Mouse (Mus musculus) c-Kit-positive CD71-negative TER-119-negative erythroid progenitor cells, embryonic 14.5 days (primary cell): ENCODE measurements around the gene Fam227b.

Source experiments
- DNase-seq: peaks from one replicate; pipeline ENCODE4 v3.0.0-alpha.2; 2013; ENCODE audit warnings: low read depth

Fam227b gene

GRCm38 (mm10) chr2:126061037-126061773 is 90.6 kb downstream of the Fam227b start:
- no peak for DNase-seq

GRCm38 (mm10) chr2:126060595-126060994 is 91.2 kb downstream of the Fam227b start:
- no peak for DNase-seq

DNA sequence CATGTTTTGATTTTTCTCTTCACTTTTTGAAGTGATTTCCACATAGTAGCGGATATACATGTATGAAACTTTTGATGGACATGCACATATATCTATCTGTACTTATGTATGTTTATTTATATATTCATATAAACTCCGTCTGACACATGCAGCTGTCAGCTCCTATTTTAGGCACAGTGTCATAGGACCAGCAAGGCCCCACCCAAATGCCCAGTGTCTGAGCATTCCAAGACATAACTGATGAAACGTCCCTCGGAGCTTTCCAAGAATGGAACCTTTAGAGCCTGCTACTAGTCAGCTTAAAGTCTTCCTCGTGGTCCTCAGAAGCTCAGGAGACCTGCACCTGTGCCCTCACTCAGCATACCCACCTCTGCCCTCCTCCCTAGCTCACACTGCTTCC is 98.1 kb downstream of the Fam227b start:
- DNase-seq = no peak

DNA sequence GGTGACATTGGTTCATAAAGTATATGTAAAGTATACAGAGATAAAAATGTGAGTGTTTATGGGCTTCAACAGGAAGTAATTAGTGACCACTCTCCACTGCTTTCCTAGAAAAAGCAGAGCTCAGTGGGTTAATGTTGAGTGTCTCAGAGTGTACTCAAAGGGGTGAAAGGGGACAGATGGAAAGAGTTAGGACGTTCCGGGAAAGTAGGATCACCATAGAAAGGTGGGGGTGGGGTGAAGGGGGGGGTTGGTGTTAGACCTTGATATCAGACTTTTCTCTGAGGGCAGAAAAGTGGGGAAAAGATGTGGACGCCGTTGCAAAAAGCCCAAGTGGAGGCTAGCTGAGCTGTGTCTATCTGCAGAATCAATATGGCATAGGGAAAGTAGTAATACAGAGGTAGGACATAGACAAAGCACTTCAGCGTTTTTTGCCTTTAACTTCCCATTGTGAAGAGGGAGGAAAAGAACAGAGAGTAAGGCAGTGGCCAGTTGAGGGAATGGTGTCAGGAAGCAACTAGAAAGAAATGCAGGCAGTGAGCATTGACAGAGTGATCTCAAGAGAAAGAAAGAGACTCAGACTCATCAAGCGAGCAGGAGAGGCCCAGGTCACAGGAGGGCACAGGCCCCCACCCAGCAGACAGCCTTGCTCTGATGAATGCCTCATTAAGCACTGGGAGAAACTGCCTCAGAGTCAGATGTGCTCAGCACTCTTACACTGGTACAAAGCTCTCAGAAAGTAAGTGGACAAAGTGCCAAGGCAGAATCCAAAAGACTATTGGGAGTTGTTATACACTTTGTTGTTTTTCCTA is 98.9 kb downstream of the Fam227b start:
- DNase-seq = no peak

- no peak for DNase-seq
These were observed 106.2 kb downstream of the Fam227b start for GRCm38 (mm10) chr2:126045621-126046020.

DNA sequence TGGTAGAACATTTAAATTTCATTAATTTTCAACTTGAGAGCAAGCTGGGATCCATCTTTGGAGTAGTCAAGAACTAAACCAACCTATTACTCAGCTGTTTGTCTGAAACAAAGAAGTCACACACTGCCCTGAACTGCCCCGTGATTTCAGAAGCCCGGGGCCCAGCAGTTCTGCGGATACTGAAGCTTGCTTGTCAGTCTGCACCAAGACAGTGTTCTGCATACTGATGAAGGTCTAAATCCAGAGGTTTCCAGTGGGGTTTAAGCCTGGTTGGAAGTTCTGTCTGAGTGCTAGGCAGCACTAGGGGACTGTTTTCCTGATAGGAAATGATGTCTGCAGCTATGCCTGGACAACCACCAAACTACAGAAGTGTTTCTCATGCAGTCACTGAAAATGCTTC is 109.1 kb downstream of the Fam227b start:
- DNase-seq = no peak

- no peak for DNase-seq
These were observed 110.6 kb downstream of the Fam227b start for GRCm38 (mm10) chr2:126041237-126041636.

GRCm38 (mm10) chr2:126040651-126041050 is 111.2 kb downstream of the Fam227b start:
- DNase-seq = no peak

DNA sequence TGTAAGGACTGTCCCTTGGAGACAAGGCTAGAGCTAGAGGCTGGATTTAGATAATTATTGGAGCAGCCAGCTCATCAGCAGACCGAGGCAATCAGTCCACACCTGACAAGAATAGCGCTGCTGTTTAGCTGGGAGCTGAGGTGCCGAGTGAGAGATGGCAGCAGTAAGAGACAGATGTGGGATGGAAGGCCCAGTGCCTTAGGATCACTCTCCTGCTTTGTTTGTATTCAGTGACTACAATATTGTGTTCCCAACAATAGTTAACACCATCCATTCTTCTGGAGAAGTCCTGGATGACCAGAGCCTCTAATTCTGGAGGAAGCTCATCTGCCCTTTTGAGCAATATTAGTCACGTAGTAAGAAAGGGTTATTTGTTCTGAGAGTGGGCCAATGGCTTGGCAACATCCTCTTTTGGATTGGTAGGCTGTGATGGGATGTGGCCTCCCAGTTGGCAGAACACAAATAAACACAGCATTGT is 112.4 kb downstream of the Fam227b start:
- DNase-seq = no peak

- DNase-seq = no peak
These were observed 113.4 kb downstream of the Fam227b start for GRCm38 (mm10) chr2:126038221-126039000.

- no peak for DNase-seq
These were observed 115.7 kb downstream of the Fam227b start for GRCm38 (mm10) chr2:126036121-126036520.

DNA sequence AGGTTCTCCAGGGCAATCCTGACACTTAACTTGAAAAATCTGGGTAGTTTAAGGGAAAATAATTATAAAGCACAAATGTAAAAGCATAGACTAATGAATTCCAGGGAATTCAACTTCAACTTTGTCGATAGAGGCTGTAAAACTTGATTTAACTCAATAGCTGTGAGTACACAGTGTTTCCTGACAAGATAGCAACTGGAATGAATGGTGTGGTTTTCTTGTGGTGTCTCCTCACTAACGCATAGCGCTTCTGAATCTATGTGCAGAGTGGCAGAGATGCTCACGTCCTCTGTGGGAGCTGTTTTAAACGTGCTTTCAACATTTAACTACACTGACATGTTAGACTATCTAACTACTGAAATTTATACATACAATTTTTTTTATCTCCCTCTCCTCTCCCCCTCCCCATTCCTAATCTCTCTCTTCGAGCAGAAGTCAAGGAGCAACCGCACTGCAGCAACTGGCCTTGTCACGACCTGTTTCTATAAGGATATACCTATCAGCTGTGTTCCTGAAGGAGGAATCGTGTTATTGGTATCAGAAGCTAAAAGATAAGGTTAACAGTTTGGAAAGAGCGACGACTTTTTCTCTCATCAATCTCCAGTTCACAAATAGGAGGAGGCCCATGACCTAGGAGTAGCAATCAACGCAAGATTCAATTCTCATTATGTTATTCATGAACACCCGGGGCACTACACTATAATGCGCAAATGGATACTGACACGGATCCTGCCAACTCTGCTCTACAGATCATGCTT is 116.6 kb downstream of the Fam227b start:
- DNase-seq = no peak

DNA sequence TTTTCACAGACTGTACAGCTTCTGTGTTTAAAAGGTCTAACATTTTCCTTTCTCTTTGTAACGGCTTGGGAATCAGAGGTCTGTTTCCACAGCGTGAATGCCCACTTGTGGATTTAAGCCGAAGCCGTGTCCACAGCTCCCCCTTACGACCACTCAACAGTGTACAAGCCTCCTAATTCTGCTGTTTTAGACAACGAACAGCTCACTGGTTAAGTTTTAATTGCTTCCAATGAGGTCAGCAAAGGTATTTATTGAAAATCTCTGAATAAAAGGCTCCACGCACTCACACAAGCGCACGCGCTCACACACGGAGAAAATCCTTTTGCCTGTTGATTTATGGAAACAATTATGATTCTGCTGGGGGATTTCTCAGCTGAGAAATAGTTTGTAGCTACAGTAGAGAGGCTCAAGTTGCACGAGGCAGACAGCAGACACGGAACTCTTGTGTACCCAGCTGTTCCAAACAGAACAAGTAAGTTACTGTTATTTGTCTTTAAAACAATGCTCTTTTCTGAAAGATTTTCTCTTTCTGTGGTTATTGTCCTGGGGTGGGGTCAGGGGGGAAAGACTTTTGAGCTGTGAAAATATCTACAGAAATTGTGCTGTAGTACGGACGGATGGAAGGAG is 117.3 kb downstream of the Fam227b start, which contains the start of gene Fgf7:
Gene Fgf7 (plus strand): TSS at position 280 of the 627 bp plus-strand sequence.
- DNase-seq = no peak

DNA sequence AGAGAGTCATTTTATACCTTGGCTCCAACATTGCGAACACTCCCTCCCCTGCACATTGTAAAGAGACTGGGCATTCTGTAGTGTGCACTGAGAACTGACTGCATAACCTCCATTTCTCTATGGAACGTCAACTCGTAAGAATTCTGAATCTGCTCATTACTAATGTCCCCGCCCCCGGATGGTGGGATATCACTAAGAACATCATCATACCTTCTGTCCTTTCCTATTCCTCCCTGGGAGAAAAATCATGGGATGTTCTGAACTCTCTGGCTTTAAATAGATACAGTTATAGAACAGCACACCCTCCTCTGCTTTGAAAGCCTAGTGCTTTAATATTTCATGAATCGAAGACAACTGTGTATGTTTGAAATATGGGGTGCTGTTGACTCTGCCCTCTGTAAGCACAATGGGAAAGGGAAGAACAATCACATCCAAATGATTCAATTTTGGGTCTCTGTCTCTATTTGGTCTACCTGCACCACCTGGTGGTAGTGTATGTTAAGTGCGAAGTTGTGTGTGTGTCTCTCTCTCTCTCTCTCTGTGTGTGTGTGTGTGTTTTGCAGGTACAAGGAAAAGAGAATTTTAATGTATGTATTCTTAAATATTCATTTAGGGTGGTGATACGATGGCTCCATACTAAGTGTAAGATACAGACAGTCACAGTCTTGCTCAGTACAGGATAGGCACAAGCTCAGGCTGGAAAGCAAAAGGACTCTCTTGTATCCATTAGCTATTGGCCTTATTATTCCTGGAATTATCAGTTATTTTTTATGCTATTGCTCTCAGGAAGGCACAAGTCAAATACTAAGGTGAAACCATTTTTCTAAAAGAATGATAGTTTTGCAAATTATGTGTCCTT is 118.5 kb downstream of the Fam227b start:
- no peak for DNase-seq

GRCm38 (mm10) chr2:126031186-126031900 is 120.5 kb downstream of the Fam227b start:
- DNase-seq = no peak

DNA sequence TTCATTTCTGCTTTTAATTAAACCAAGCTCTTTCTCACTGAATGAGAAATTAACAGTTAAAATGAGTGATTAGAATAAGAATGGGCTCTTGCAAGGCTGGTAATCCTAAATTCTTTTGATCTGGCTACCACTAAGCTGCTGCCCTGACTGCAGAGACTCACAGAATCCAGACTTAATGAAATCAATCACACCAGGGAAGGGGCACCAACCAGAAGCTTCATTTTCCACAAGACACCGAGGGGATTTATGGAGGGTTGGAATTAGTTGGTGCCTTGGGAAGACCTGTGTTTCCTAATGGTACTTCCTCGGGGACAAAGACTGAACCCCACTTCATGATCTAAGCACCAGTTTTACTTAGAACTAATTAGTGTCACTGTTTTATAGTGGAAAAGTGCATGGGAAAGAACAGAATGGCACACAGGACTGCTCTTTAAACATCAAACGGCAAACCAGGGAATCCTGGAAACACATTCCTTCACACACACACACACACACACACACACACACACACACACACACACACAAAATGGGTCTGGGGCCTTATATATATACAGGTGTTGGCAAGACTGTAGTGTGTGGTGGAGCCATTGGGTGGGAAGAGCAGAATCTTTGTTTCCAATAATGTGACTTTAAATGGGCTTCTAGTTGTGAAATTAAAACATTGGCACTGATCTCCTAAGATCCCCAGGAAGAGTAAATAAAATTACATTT is 135.9 kb downstream of the Fam227b start:
- DNase-seq = no peak

GRCm38 (mm10) chr2:126014989-126015710 is 136.7 kb downstream of the Fam227b start:
- DNase-seq = no peak

- DNase-seq = no peak
These were observed 145.1 kb downstream of the Fam227b start for GRCm38 (mm10) chr2:126006742-126007141.
